Mouse (Mus musculus) testis, postnatal 14 days (tissue): ENCODE data around the gene Tbc1d19.

Experiments
- DNase-seq: peaks from one replicate; pipeline ENCODE4 v3.0.0; 2021; ENCODE audit warnings: low spot score

Tbc1d19 gene

DNA sequence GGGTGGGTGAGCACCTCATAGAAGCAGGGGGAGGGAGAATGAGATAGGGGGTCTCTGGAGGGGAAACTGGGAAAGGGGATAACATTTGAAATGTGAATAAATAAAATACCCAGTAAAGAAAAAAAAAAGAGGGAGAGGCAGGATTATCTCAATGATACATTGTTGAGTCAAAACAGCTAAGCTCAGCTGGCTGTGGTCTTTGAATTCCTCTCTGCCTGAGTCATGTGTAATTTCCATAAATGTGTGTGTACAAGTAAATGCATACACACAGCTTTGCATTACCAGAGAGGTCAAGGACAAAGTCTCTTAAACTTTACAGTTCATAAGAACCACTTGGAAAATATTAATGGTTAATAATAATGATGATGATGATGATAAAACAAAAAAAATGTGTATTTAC is 143.8 kb downstream of the Tbc1d19 start:
- DNase-seq, result no peak
